8 mouse cellular contexts compared by ENCODE assay signal in the genomic region with DNA sequence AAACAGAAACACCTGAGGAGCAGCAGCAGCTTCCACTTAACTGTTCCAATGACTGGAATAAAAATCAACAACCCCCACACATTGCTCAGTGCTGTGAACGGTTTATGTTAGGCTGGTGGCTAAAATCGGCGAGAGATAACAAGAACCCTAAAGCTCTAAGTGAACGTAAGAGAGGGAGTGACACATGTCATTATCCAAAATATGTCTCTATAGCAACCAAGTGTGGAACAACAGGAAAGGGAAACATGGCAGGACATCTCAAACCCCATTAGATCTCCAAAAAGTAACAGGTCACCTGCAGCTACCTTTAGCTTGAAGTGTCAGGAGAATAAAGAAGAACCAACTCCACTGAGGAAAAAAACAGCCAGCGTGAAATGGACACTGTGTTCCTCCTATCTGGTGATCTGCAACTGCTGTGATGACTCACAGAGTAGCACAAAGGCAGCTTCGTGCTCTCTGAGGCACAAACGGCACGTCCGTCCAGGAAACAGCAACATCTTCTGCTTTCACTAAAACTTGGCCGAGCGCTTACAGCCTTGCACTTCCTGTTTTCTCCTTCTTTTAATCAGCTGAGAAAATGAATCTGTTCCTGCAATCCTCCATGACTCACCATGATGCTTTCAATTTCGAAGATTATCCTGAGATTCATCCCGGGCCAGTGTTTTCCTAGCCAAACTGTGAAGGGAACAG. TPM values are rescaled to one million over a fixed set of nuclear protein-coding genes. Genes with fewer than 3 reads are reported as not detected.
DNase-seq lines count a peak whose midpoint lies in the region; ATAC-seq lines count a peak whose summit lies in the region.

No protein-coding gene starts in this region.

- 55% methylated on average over 13 of the region's 13 CpGs for WGBS in embryonic facial prominence, embryonic 14.5 days
- WGBS in embryonic facial prominence, embryonic 10.5 days = 76% methylated on average over 13 of the region's 13 CpGs
- WGBS in limb, embryonic 10.5 days = 81% methylated on average over 13 of the region's 13 CpGs

- H3K36me3 ChIP-seq in embryonic facial prominence, embryonic 14.5 days (ENCODE audit: control insufficient read depth, insufficient read depth, low read length) = no peaks in the 10 kb centered on the region
- no peaks in the 10 kb centered on the region for H3K36me3 ChIP-seq in embryonic facial prominence, embryonic 10.5 days (replicated peaks)
- H3K36me3 ChIP-seq in limb, embryonic 10.5 days = no peaks in the 10 kb centered on the region

- H3K4me2 ChIP-seq in embryonic facial prominence, embryonic 14.5 days (ENCODE audit: low read depth, low read length) = peak overlapping the region; percentile 18; the same call in 1 of the 2 replicates

- no peak overlapping the region for H3K9ac ChIP-seq in embryonic facial prominence, embryonic 14.5 days (ENCODE audit: low read depth, low read length)

- no peak overlapping the region for H3K4me3 ChIP-seq in embryonic facial prominence, embryonic 14.5 days (ENCODE audit: low read depth, low read length)
- no peak overlapping the region for H3K4me3 ChIP-seq in embryonic facial prominence, embryonic 10.5 days
- no peak overlapping the region for H3K4me3 ChIP-seq in limb, embryonic 10.5 days

- no peaks in the 10 kb centered on the region for H3K27me3 ChIP-seq in embryonic facial prominence, embryonic 14.5 days (replicated peaks; ENCODE audit: control insufficient read depth, insufficient read depth, low read length)
- no peaks in the 10 kb centered on the region for H3K27me3 ChIP-seq in embryonic facial prominence, embryonic 10.5 days (replicated peaks; ENCODE audit: low read depth, poor library complexity, severe bottlenecking)
- no peaks in the 10 kb centered on the region for H3K27me3 ChIP-seq in limb, embryonic 10.5 days (ENCODE audit: low read depth, poor library complexity, severe bottlenecking)

- DNase-seq in embryonic facial prominence, embryonic 14.5 days (ENCODE audit: low spot score) = peak; percentile 58
- no peak for DNase-seq in embryonic facial prominence, embryonic 10.5 days (ENCODE audit: low spot score)
- peak; percentile 46 for DNase-seq in 3134 (ENCODE audit: extremely low read depth, insufficient read length, low spot score)
- peak; percentile 62 for DNase-seq in brain, adult 2 months (ENCODE audit: low read depth, low spot score)
- peak; percentile 34 to 39 for DNase-seq in heart, postnatal 36 days
- no peak for DNase-seq in limb, embryonic 10.5 days (ENCODE audit: low spot score)
- no peak for DNase-seq in cerebellum, adult 18-20 months

- no peak for ATAC-seq in embryonic facial prominence, embryonic 14.5 days (ENCODE audit: low read depth)
- ATAC-seq in megakaryocyte, adult 5-6 weeks (ENCODE audit: poor library complexity, severe bottlenecking) = peak; percentile 94

- no peaks in the 10 kb centered on the region for H3K4me1 ChIP-seq in embryonic facial prominence, embryonic 14.5 days (ENCODE audit: control insufficient read depth, insufficient read depth, low read length)
- no peaks in the 10 kb centered on the region for H3K4me1 ChIP-seq in embryonic facial prominence, embryonic 10.5 days
- no peaks in the 10 kb centered on the region for H3K4me1 ChIP-seq in limb, embryonic 10.5 days

- no peak overlapping the region for H3K27ac ChIP-seq in embryonic facial prominence, embryonic 14.5 days (replicated peaks; ENCODE audit: low read depth, low read length)
- H3K27ac ChIP-seq in embryonic facial prominence, embryonic 10.5 days (replicated peaks) = no peak overlapping the region
- no peak overlapping the region for H3K27ac ChIP-seq in limb, embryonic 10.5 days

- intact Hi-C loops in heart, postnatal 36 days (cut with DNase I) = no loop called here

- H3K9me3 ChIP-seq in embryonic facial prominence, embryonic 14.5 days (ENCODE audit: control insufficient read depth, low read length) = no peaks in the 10 kb centered on the region
- H3K9me3 ChIP-seq in embryonic facial prominence, embryonic 10.5 days = no peaks in the 10 kb centered on the region
- H3K9me3 ChIP-seq in limb, embryonic 10.5 days (replicated peaks) = no peaks in the 10 kb centered on the region; the same call in 1 of the 2 replicates

RNA-seq across cellular contexts. Expression of gene Tigd2, which starts 23.5 kb away (rescaled TPM):
- polyA plus RNA-seq in embryonic facial prominence, embryonic 14.5 days (2014; fragmentation: Nextera tagmentation; extraction: Ambion mirVana) = 13.1 and 13.4 TPM in 2 replicates
- 8.9 and 10.4 TPM in 2 replicates for polyA plus RNA-seq in embryonic facial prominence, embryonic 10.5 days (2016; fragmentation: Nextera tagmentation; extraction: Ambion mirVana)
- 10 to 100 TPM; 11.4 to 12.0 TPM for total RNA-seq in heart, postnatal 36 days (2021)
- 11.9 and 12.3 TPM in 2 replicates for total RNA-seq in megakaryocyte, adult 5-6 weeks (2015)
- 12.4 and 15.9 TPM in 2 replicates for total RNA-seq in megakaryocyte, adult 5-6 weeks (2017)
- 7.4 and 10.2 TPM in 2 replicates for polyA plus RNA-seq in limb, embryonic 10.5 days (2016; fragmentation: Nextera tagmentation; extraction: Ambion mirVana)

Comparison
In these comparisons a context has a peak if more than half of its experiments do, and no peak if none do; other contexts are left out.
1. DNase-seq: peak in embryonic facial prominence, embryonic 14.5 days (single experiment), 3134 (single experiment), brain, adult 2 months (single experiment) and heart, postnatal 36 days (2 of 2); none in embryonic facial prominence, embryonic 10.5 days (single experiment), limb, embryonic 10.5 days (single experiment) and cerebellum, adult 18-20 months (0 of 2).